Mouse (Mus musculus) c-Kit-positive CD71-negative TER-119-negative erythroid progenitor cells, embryonic 14.5 days (primary cell): ENCODE results near the gene Gm10717.
"Not testable (repeated sequence)": the region's sequence is repeated elsewhere in the genome, so short reads cannot be mapped to it uniquely, and the experiment has no call there.

Source experiments
- DNase-seq: peaks from one replicate; pipeline ENCODE4 v3.0.0-alpha.2; 2013; ENCODE audit warnings: low read depth

The Gm10717 gene

GRCm38 (mm10) chr9:3025653-3026052 is 436 bp downstream of the Gm10717 start:
- DNase-seq: not testable (repeated sequence)

- DNase-seq: not testable (repeated sequence)
These were observed 919 bp downstream of the Gm10717 start for GRCm38 (mm10) chr9:3026136-3026535.

- DNase-seq: not testable (repeated sequence)
These were observed 1.5 kb downstream of the Gm10717 start for GRCm38 (mm10) chr9:3026741-3027140.

- DNase-seq: peak; percentile 29
These were observed 2.0 kb downstream of the Gm10717 start for GRCm38 (mm10) chr9:3027200-3027599.

- not testable (repeated sequence) for DNase-seq
These were observed 4.2 kb downstream of the Gm10717 start for GRCm38 (mm10) chr9:3029276-3030000.

GRCm38 (mm10) chr9:3030677-3031318 is 5.6 kb downstream of the Gm10717 start:
- DNase-seq: peak; percentile 93

GRCm38 (mm10) chr9:3034299-3034698 is 9.1 kb downstream of the Gm10717 start, which contains the start of gene Gm17535:
TSS of gene Gm17535 (plus strand) at chr9:3034599.
- not testable (repeated sequence) for DNase-seq

- not testable (repeated sequence) for DNase-seq
These were observed 11.4 kb downstream of the Gm10717 start, which contains the start of gene Gm10715 for GRCm38 (mm10) chr9:3036577-3036976. TSS of gene Gm10715 (plus strand) at chr9:3036877.

GRCm38 (mm10) chr9:3038161-3038560 is 12.9 kb downstream of the Gm10717 start:
- DNase-seq: peak; percentile 1
